Mouse (Mus musculus) brain, embryonic 14.5 days (tissue): ENCODE measurements around the gene Cacna2d1.

ENCODE experiments used
- CTCF ChIP-seq: fragments of 200-500 bp; IDR thresholded peaks from 2 replicates; pipeline ENCODE4 v1.5.1; 2012; ENCODE audit warnings: inconsistent platforms, mild to moderate bottlenecking, moderate library complexity, borderline replicate concordance; ENCODE audit not compliant: insufficient read depth, insufficient read length; ENCODE audit errors: extremely low read depth
- POLR2A ChIP-seq: fragments of 200-500 bp; IDR thresholded peaks from 2 replicates; pipeline ENCODE4 v1.6.1; 2012; ENCODE audit warnings: mild to moderate bottlenecking, inconsistent platforms, borderline replicate concordance; ENCODE audit not compliant: poor library complexity, insufficient read depth, insufficient read length, severe bottlenecking; ENCODE audit errors: extremely low read depth

GRCm38 (mm10) chr5:16045147-16045878 is 110.8 kb downstream of the Cacna2d1 start:
- no peak for TF ChIP-seq POLR2A
- TF ChIP-seq CTCF = no peak
